Mouse (Mus musculus): Measurements from ENCODE around the gene Keap1.
A peak's percentile ranks its signal among the peaks of the same experiment; 100 is the strongest.
"Not testable (repeated sequence)": the region's sequence is repeated elsewhere in the genome, so short reads cannot be mapped to it uniquely, and the experiment has no call there.

The Keap1 gene

GRCm38 (mm10) chr9:21227342-21227741 lies 11.8 kb downstream of the Keap1 start:
- DNase-seq = peak in 1 of 2 experiments; percentile 26

- DNase-seq = no peak
Observed at GRCm38 (mm10) chr9:21225415-21225758, 13.8 kb downstream of the Keap1 start.

- peak; percentile 60 to 62 for DNase-seq
Observed at GRCm38 (mm10) chr9:21224576-21225414, 14.4 kb downstream of the Keap1 start.

GRCm38 (mm10) chr9:21223906-21224305 lies 15.3 kb downstream of the Keap1 start:
- DNase-seq = no peak

GRCm38 (mm10) chr9:21223490-21223889 lies 15.7 kb downstream of the Keap1 start:
- DNase-seq = not testable (repeated sequence)

- DNase-seq = peak; percentile 45 to 78
Observed at GRCm38 (mm10) chr9:21221383-21221929, 17.7 kb downstream of the Keap1 start.

- DNase-seq = peak; percentile 96 to 97
Observed at GRCm38 (mm10) chr9:21220490-21221382, 18.4 kb downstream of the Keap1 start.

GRCm38 (mm10) chr9:21219820-21220219 lies 19.3 kb downstream of the Keap1 start:
- peak in 1 of 2 experiments; percentile 42 for DNase-seq

GRCm38 (mm10) chr9:21216050-21216841 lies 22.9 kb downstream of the Keap1 start:
- no peak for DNase-seq

- peak in 1 of 2 experiments; percentile 41 for DNase-seq
Observed at GRCm38 (mm10) chr9:21213617-21214190, 25.5 kb downstream of the Keap1 start.

GRCm38 (mm10) chr9:21211624-21212023 lies 27.5 kb downstream of the Keap1 start:
- DNase-seq = no peak

GRCm38 (mm10) chr9:21210821-21211220 lies 28.3 kb downstream of the Keap1 start:
- peak in 1 of 2 experiments; percentile 44 for DNase-seq

- no peak for DNase-seq
Observed at GRCm38 (mm10) chr9:21208626-21209025, 30.5 kb downstream of the Keap1 start.

- no peak for DNase-seq
Observed at GRCm38 (mm10) chr9:21206848-21207247, 32.3 kb downstream of the Keap1 start.

GRCm38 (mm10) chr9:21204528-21205272 lies 34.5 kb downstream of the Keap1 start:
- peak; percentile 63 to 81 for DNase-seq

GRCm38 (mm10) chr9:21204156-21204527 lies 35.0 kb downstream of the Keap1 start:
- no peak for DNase-seq

- no peak for DNase-seq
Observed at GRCm38 (mm10) chr9:21198960-21199359, 40.2 kb downstream of the Keap1 start.

GRCm38 (mm10) chr9:21197981-21198380 lies 41.2 kb downstream of the Keap1 start:
- no peak for DNase-seq

GRCm38 (mm10) chr9:21196521-21197433 lies 42.4 kb downstream of the Keap1 start:
- no peak for DNase-seq
